Mouse (Mus musculus): ENCODE results near the gene 4930568D16Rik. TPM values are rescaled to one million over a fixed set of nuclear protein-coding genes. Genes with fewer than 3 reads are reported as not detected.

4930568D16Rik gene
- polyA plus RNA-seq (2015; fragmentation: Nextera tagmentation; extraction: Ambion mirVana) = not detected in 2 replicates

DNA sequence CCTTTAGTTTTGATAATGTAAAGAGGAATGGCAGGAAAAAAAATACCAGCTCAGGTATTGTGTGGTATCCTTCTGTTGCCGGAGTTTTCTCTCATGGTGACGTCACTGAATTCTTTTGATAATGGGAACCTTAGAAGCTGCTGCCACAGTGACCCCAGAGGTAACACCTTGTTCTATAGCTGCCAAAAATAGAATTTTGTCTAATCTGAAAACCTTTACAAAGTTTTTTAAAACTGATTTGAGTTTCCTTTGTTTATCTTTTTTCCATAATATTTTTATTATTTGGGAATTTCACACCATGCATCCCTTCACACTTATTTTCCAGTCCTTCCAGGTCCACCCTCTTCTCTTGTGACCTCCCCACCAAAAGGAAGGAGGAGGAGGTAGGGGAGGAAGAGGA lies at the start of gene 4930568D16Rik:
TSS of gene 4930568D16Rik (minus strand) at position 101 of the 400 bp plus-strand sequence.
- no peak within 1 kb of the TSS for H3K9ac ChIP-seq
- ATAC-seq (ENCODE audit: insufficient read depth, low FRiP score, low read depth) = no peak
- no peak within 1 kb of the TSS for H3K27ac ChIP-seq
- 68% methylated on average over 2 of the region's 2 CpGs for WGBS
- H3K27me3 ChIP-seq (replicated peaks) = no peaks in the 10 kb centered on the region
- no peak within 1 kb of the TSS for H3K4me2 ChIP-seq
- H3K36me3 ChIP-seq = no peaks in the 10 kb centered on the region
- no peaks in the 10 kb centered on the region for H3K4me1 ChIP-seq
- H3K4me3 ChIP-seq (replicated peaks) = no peak within 1 kb of the TSS
- no peaks in the 10 kb centered on the region for H3K9me3 ChIP-seq

DNA sequence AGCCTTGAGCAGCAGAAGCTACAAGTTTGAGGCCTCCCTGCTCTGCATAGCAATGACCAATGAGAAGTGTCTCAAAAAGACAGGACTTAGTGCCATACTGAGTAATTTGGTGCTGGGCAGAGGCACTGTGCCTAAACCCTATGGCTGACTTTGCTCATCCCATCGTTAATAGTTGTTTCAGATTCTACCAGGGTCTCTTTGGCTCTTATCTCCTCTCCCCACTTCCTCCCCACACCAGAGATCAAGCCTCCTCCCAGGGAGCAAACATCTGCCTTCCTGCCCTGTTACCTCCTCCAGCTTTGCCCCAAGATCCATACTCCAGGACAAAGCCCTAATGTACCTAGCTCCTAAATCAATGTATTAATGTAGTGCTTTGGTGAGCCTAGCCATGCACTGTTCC lies 49.7 kb upstream of the 4930568D16Rik start:
- Histone ChIP-seq H3K9me3 (no peaks in the 10 kb centered on the region), H3K4me1 (no peaks in the 10 kb centered on the region), H3K27me3 (replicated peaks) (no peaks in the 10 kb centered on the region), H3K4me3 (replicated peaks) (no peak overlapping the region), H3K9ac (no peak overlapping the region), H3K4me2 (no peak overlapping the region), H3K27ac (no peak overlapping the region), H3K36me3 (peaks cover 18% of the 10 kb centered on the region)
- 59% methylated on average over 1 of the region's 1 CpGs for WGBS
- ATAC-seq (ENCODE audit: insufficient read depth, low FRiP score, low read depth) = no peak

DNA sequence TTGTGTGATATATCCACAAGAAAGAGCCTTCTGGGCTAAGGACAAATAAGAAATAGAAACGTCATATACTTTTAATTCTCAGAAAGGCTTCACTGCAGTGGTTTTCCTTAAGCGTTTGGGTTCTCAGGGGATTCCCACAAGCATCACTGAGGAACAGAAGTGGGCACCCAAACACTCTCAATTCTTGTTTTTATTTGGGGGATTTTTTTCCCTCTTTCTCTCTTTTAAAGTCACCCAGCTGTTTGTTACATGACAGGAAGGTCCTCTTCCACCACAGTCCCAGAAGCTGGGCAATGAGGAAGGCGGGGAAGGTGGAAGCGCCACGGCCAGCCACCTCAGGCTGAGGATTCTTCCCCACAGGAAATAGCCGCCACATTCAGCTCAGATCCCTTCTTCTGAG lies 48.9 kb upstream of the 4930568D16Rik start:
- no peak for ATAC-seq (ENCODE audit: insufficient read depth, low FRiP score, low read depth)
- peaks cover 13% of the 10 kb centered on the region for H3K36me3 ChIP-seq
- H3K4me1 ChIP-seq = no peaks in the 10 kb centered on the region
- no peak overlapping the region for H3K9ac ChIP-seq
- no peak overlapping the region for H3K27ac ChIP-seq
- no peak overlapping the region for H3K4me3 ChIP-seq (replicated peaks)
- no peaks in the 10 kb centered on the region for H3K9me3 ChIP-seq
- no peaks in the 10 kb centered on the region for H3K27me3 ChIP-seq (replicated peaks)
- no peak overlapping the region for H3K4me2 ChIP-seq
- 81% methylated on average over 6 of the region's 6 CpGs for WGBS

DNA sequence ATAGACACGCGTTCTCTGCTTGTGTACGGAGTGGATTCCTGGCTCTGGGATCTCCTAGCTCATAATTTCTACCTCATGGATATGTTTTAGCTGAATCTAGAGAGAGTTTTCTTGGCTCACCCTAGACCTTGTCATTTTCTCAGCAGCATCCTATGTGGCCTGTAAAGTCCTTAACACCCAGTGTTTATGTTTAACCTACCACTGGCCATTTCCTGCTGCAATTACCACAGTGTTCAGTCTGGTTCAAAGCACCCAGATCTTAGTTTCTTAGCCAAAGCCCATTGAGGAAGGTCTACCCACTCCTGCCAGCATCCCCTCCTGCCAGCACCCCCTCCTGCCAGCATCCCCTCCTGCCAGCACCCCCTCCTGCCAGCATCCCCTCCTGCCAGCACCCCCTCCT lies 45.3 kb upstream of the 4930568D16Rik start:
- Histone ChIP-seq H3K27ac (no peak overlapping the region), H3K9me3 (no peaks in the 10 kb centered on the region), H3K36me3 (no peaks in the 10 kb centered on the region), H3K4me3 (replicated peaks) (no peak overlapping the region), H3K9ac (no peak overlapping the region), H3K27me3 (replicated peaks) (no peaks in the 10 kb centered on the region), H3K4me2 (no peak overlapping the region), H3K4me1 (0 out of 2 replicates have a peak, but pooled peaks cover 5% of the 10 kb centered on the region)
- ATAC-seq (ENCODE audit: insufficient read depth, low FRiP score, low read depth) = no peak
- 91% methylated on average over 3 of the region's 3 CpGs for WGBS

DNA sequence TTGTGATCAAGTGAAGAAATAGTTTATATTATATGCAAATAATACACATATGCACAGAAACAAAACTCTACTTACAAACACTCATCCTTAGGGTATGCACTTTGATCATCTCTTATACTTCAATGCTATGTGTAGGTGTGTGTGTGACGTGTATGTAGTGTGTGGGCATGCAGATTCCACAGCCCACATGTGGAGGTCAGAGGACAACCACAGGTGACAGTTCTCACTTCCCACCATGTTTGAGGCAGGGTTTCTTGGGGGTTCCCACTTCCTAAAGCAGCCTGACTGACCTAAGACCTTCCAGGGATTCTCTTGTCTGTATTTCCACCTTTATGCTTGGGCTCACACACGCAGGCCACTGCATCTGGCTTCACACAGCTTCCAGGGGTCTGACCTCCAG lies 44.7 kb upstream of the 4930568D16Rik start:
- Histone ChIP-seq H3K4me1 (0 out of 2 replicates have a peak, but pooled peaks cover 7% of the 10 kb centered on the region), H3K9me3 (no peaks in the 10 kb centered on the region), H3K27ac (no peak overlapping the region), H3K4me2 (no peak overlapping the region), H3K9ac (no peak overlapping the region), H3K4me3 (replicated peaks) (no peak overlapping the region), H3K27me3 (replicated peaks) (no peaks in the 10 kb centered on the region), H3K36me3 (no peaks in the 10 kb centered on the region)
- 83% methylated on average over 2 of the region's 2 CpGs for WGBS
- ATAC-seq (ENCODE audit: insufficient read depth, low FRiP score, low read depth) = no peak

DNA sequence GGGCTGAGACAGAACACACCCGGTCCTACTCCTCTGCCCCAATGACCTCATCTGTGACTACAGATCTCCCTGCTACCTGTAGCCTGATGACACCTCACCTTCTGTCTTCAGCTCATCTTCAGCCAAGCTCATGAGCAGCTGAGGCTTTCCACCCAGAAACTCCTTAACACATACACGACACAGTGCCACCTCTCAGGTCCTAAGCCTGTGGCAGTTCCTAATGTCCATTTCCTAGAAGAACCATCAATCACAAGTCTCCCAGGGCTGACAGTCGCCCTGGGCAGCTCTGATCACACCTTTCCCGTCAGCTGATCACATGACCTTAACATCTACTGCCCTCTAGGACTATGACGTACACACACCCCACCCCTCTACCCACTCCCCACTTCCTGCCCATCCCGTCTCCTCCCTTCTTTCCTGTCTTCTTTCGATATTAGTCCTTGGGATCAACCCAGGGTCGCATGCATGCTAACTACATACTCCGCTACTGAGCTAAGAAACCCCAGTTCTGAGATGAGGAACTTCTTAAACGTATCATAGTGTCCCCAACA lies 44.2 kb upstream of the 4930568D16Rik start:
- no peak overlapping the region for H3K4me3 ChIP-seq (replicated peaks)
- H3K27me3 ChIP-seq (replicated peaks) = no peaks in the 10 kb centered on the region
- WGBS = 68% methylated on average over 10 of the region's 10 CpGs
- no peak overlapping the region for H3K27ac ChIP-seq
- no peak overlapping the region for H3K9ac ChIP-seq
- no peak overlapping the region for H3K4me2 ChIP-seq
- H3K9me3 ChIP-seq = no peaks in the 10 kb centered on the region
- 0 out of 2 replicates have a peak, but pooled peaks cover 7% of the 10 kb centered on the region for H3K4me1 ChIP-seq
- ATAC-seq (ENCODE audit: insufficient read depth, low FRiP score, low read depth) = no peak
- no peaks in the 10 kb centered on the region for H3K36me3 ChIP-seq

DNA sequence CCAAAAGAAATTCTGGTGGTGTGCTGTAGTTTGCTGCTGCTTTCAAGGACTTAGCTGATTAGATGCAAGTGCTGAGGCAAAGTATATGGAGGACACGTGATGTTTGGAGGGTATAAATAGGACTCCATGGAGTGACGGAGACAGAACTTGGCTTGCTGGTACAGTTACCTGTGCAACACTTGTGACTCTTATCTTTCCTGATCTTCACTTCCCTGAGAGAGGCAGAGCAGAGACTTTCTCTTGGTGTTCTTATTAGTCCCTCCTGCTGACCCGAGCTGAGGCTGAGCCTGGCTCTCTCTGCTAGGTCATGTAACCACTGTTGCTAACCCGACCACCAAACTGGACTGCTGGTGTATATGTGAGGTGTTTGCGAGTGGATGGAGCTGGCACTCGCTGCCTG lies 41.9 kb upstream of the 4930568D16Rik start:
- Histone ChIP-seq H3K4me2 (no peak overlapping the region), H3K4me1 (0 out of 2 replicates have a peak, but pooled peaks cover 7% of the 10 kb centered on the region), H3K4me3 (replicated peaks) (no peak overlapping the region), H3K9me3 (no peaks in the 10 kb centered on the region), H3K36me3 (no peaks in the 10 kb centered on the region), H3K27ac (no peak overlapping the region), H3K9ac (no peak overlapping the region), H3K27me3 (replicated peaks) (no peaks in the 10 kb centered on the region)
- ATAC-seq (ENCODE audit: insufficient read depth, low FRiP score, low read depth) = no peak
- 91% methylated on average over 6 of the region's 6 CpGs for WGBS

DNA sequence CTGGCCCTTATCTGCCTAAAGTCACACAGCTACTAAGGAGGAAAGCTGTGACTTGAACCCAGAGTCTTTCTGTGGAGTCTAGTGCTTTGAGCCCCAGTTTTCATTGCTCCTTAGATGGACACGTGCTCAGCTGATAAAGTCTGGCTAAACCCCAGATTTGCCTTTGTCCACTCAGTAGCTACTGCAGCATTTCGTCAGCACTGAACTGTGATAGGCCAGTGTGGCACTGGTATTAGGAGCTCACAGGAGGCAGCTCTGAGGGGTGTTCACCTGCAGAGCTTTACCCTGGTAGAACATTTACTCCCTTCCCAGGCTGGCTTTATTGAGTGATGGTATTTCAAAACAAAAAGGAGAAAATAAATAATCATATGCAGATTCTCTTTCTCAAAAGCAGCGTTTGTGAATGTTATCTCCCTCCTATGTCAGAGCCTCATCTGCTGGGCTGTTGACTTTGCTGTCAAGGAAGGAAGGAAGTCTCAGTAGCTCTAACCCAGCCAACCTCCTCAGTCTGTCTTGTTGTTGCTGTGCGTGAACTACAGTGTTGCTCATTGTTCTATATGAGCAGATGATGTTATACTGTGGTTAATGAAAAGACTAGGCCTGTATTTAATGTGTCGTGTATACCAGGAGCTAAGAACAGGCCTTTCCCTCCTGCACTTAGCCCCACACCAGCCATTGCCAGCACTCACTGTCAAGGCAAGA lies 41.0 kb upstream of the 4930568D16Rik start:
- no peak overlapping the region for H3K27ac ChIP-seq
- no peaks in the 10 kb centered on the region for H3K36me3 ChIP-seq
- ATAC-seq (ENCODE audit: insufficient read depth, low FRiP score, low read depth) = no peak
- no peak overlapping the region for H3K4me3 ChIP-seq (replicated peaks)
- 0 out of 2 replicates have a peak, but pooled peaks cover 7% of the 10 kb centered on the region for H3K4me1 ChIP-seq
- no peak overlapping the region for H3K9ac ChIP-seq
- H3K9me3 ChIP-seq = no peaks in the 10 kb centered on the region
- WGBS = 69% methylated on average over 5 of the region's 5 CpGs
- H3K27me3 ChIP-seq (replicated peaks) = no peaks in the 10 kb centered on the region
- no peak overlapping the region for H3K4me2 ChIP-seq

DNA sequence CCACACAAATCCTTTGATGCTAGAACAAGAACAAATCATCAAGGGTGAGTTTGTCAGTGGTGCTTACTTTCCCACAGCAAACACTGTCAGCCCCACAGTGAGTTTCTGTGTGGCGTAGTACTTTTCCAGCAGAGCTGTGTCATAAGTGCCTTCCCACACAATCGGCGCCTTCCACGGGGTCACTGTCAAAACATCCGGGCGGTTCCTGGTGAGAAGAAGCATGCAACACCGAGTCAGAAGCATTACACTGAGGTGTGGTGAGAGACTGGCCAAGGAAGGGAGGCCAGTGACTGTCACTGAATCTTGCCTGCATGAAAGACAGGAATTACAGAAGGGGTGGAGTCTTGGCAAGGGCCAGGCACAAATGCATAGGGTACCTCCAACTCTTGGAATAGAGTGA lies 40.3 kb upstream of the 4930568D16Rik start:
- WGBS = 63% methylated on average over 7 of the region's 7 CpGs

DNA sequence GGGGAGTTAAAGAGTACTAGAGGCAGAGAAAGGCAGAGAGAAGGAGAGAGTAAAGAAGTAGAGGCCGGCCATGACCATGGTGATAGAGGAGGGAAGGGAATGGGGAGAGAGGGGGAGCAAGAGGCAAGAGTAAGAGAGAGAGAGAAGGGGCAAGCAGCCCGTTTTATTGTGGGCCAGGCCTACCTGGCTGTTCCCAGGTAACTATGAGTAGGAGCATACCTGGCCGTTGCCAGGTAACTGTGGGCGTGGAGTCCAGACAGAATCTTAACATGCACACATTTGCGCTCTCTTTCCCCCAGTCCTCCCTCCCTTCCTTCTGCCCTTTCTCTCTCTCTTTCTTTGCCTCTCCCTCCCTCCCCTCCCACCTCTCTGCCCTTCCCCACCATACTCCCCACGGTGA lies 39.7 kb upstream of the 4930568D16Rik start:
- ATAC-seq (ENCODE audit: insufficient read depth, low FRiP score, low read depth) = no peak
- 0 out of 2 replicates have a peak, but pooled peaks cover 7% of the 10 kb centered on the region for H3K4me1 ChIP-seq
- H3K4me3 ChIP-seq (replicated peaks) = no peak overlapping the region
- no peak overlapping the region for H3K27ac ChIP-seq
- H3K36me3 ChIP-seq = 0 out of 2 replicates have a peak, but pooled peaks cover 4% of the 10 kb centered on the region
- H3K27me3 ChIP-seq (replicated peaks) = no peaks in the 10 kb centered on the region
- H3K9me3 ChIP-seq = no peaks in the 10 kb centered on the region
- 77% methylated on average over 6 of the region's 6 CpGs for WGBS
- no peak overlapping the region for H3K4me2 ChIP-seq
- no peak overlapping the region for H3K9ac ChIP-seq

More for the DNA sequence above, 40.3 kb upstream of the 4930568D16Rik start:
- H3K9ac ChIP-seq = no peak overlapping the region
- no peaks in the 10 kb centered on the region for H3K36me3 ChIP-seq
- H3K27me3 ChIP-seq (replicated peaks) = no peaks in the 10 kb centered on the region
- no peak overlapping the region for H3K27ac ChIP-seq
- 0 out of 2 replicates have a peak, but pooled peaks cover 7% of the 10 kb centered on the region for H3K4me1 ChIP-seq
- H3K9me3 ChIP-seq = no peaks in the 10 kb centered on the region
- no peak overlapping the region for H3K4me2 ChIP-seq
- ATAC-seq (ENCODE audit: insufficient read depth, low FRiP score, low read depth) = no peak
- H3K4me3 ChIP-seq (replicated peaks) = no peak overlapping the region

DNA sequence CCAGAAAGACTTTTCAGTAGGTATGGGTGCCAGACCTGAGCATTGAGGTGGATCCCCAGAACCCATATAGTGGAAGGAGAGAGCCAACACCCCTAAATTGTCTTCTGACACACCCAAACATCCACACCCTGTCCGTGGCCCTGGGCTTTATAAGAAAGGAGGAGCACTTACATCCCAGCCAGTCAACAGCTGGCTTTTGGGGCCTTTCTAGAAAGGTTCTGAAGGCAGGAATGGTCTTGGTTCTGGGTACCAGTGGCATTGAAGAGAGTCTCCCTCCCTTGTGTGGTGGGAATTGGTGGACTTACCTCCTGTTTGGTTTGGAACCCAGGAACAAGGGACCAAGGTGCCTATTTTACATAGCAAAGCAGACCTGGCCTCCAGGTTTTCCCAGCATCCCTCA lies 39.1 kb upstream of the 4930568D16Rik start:
- 81% methylated on average over 1 of the region's 1 CpGs for WGBS
- H3K4me3 ChIP-seq (replicated peaks) = no peak overlapping the region
- no peak overlapping the region for H3K4me2 ChIP-seq
- H3K36me3 ChIP-seq = 0 out of 2 replicates have a peak, but pooled peaks cover 6% of the 10 kb centered on the region
- H3K4me1 ChIP-seq = 0 out of 2 replicates have a peak, but pooled peaks cover 7% of the 10 kb centered on the region
- ATAC-seq (ENCODE audit: insufficient read depth, low FRiP score, low read depth) = no peak
- H3K27me3 ChIP-seq (replicated peaks) = no peaks in the 10 kb centered on the region
- no peaks in the 10 kb centered on the region for H3K9me3 ChIP-seq
- H3K9ac ChIP-seq = no peak overlapping the region
- H3K27ac ChIP-seq = no peak overlapping the region

DNA sequence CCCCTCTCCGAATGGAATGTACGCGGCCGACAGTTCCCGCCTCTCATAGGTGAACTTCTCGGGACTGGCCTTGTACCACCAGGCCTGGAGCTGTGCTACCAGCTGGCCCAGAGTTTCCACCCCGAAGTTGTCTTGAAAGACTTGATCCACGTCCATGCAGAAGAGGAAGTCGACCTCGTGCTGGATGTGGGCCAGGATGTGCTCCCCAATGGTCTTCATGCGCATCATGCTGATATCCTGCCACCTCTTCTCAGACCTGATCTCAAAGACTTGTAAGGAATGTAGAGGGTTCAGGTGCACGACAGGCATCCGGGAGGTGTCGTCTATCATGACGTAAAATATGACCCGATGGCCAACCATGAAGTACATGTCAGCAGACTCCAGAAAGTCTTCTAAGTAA lies 34.9 kb upstream of the 4930568D16Rik start:
- Histone ChIP-seq H3K9ac (no peak overlapping the region), H3K9me3 (no peaks in the 10 kb centered on the region), H3K27me3 (replicated peaks) (no peaks in the 10 kb centered on the region), H3K27ac (no peak overlapping the region), H3K4me1 (0 out of 2 replicates have a peak, but pooled peaks cover 5% of the 10 kb centered on the region), H3K4me3 (replicated peaks) (no peak overlapping the region), H3K36me3 (0 out of 2 replicates have a peak, but pooled peaks cover 6% of the 10 kb centered on the region), H3K4me2 (no peak overlapping the region)
- WGBS = 90% methylated on average over 16 of the region's 16 CpGs
- no peak for ATAC-seq (ENCODE audit: insufficient read depth, low FRiP score, low read depth)
